Mouse (Mus musculus) CH12.LX (cell line): ENCODE data around the gene Dnajc24. TPM values are rescaled to one million over a fixed set of nuclear protein-coding genes. Genes with fewer than 3 reads are reported as not detected.

Experiments used
- DNase-seq: peaks from one replicate; pipeline ENCODE4 v3.0.0-alpha.2; 2013; ENCODE audit errors: extremely low read depth
- H3K27ac ChIP-seq: 2 replicates; pipeline ENCODE4 v1.5.1; 2012; ENCODE audit warnings: low read depth, mild to moderate bottlenecking, control low read depth, moderate library complexity; ENCODE audit not compliant: insufficient read depth
- H3K27me3 ChIP-seq: replicated peaks from 2 replicates; pipeline ENCODE3; 2012; ENCODE audit warnings: inconsistent platforms
- H3K36me3 ChIP-seq, 2 experiments: replicated peaks in 1 of 2; 2 replicates each; pipeline versions ENCODE3 to v1.6.1; 2012; ENCODE audit warnings: inconsistent platforms in 1 of 2, low read length in 1 of 2, mild to moderate bottlenecking in 1 of 2, mixed read lengths in 1 of 2, moderate library complexity in 1 of 2; ENCODE audit not compliant: control insufficient read depth in 1 of 2, insufficient read depth in 1 of 2
- H3K4me1 ChIP-seq, 2 experiments: 2 replicates each; pipeline ENCODE4 v1.6.1; 2012; ENCODE audit warnings: inconsistent platforms in 1 of 2, moderate library complexity in 1 of 2; ENCODE audit not compliant: insufficient read depth in 2 of 2, control insufficient read depth in 1 of 2
- H3K4me2 ChIP-seq: 2 replicates; pipeline ENCODE4 v1.6.1; 2012; ENCODE audit warnings: low read depth, mild to moderate bottlenecking, control low read depth; ENCODE audit not compliant: poor library complexity, insufficient read depth, severe bottlenecking
- H3K4me3 ChIP-seq, 3 experiments: fragments of 150-350 bp in 1 of 3; sonication (generic) in 1 of 3; replicated peaks in 1 of 3; 2 replicates each; pipeline versions ENCODE3 to v1.5.1; 2011 to 2012; ENCODE audit warnings: low read depth in 2 of 3, low read length in 2 of 3, mild to moderate bottlenecking in 2 of 3, moderate library complexity in 2 of 3, control low read depth in 1 of 3, improper control_type of control experiment in 1 of 3, inconsistent platforms in 1 of 3, mixed read lengths in 1 of 3; ENCODE audit not compliant: poor library complexity in 1 of 3
- H3K79me2 ChIP-seq: replicated peaks from 2 replicates; pipeline ENCODE4 v1.6.1; 2012; ENCODE audit warnings: mild to moderate bottlenecking, moderate library complexity; ENCODE audit not compliant: control insufficient read depth, poor library complexity, insufficient read depth, severe bottlenecking; ENCODE audit errors: extremely low read depth
- H3K9ac ChIP-seq: 2 replicates; pipeline ENCODE4 v1.6.1; 2012; ENCODE audit warnings: low read depth, mild to moderate bottlenecking, control low read depth, moderate library complexity; ENCODE audit not compliant: insufficient read depth
- H3K9me3 ChIP-seq: replicated peaks from 2 replicates; pipeline ENCODE3; 2012; ENCODE audit warnings: low read length, inconsistent platforms, mixed read lengths
- CTCF ChIP-seq, 2 experiments: IDR thresholded peaks in 1 of 2; conservative IDR thresholded peaks in 1 of 2; 2 replicates each; pipeline ENCODE4 v1.5.1; 2011 to 2012; ENCODE audit warnings: low read depth in 2 of 2, low read length in 2 of 2, improper control_type of control experiment in 1 of 2, inconsistent platforms in 1 of 2, mild to moderate bottlenecking in 1 of 2, moderate library complexity in 1 of 2
- E2F4 ChIP-seq: IDR thresholded peaks from 2 replicates; pipeline ENCODE4 v1.6.1; 2011; ENCODE audit warnings: low read depth, low read length, improper control_type of control experiment; ENCODE audit not compliant: insufficient replicate concordance
- ELF1 ChIP-seq: IDR thresholded peaks from 2 replicates; pipeline ENCODE4 v1.6.1; 2014; ENCODE audit warnings: low read depth, mild to moderate bottlenecking, inconsistent platforms, low read length, improper control_type of control experiment
- ETS1 ChIP-seq: conservative IDR thresholded peaks from 2 replicates; pipeline ENCODE4 v1.6.1; 2012; ENCODE audit warnings: low read depth, mild to moderate bottlenecking, inconsistent platforms, low read length, improper control_type of control experiment, moderate library complexity
- GABPA ChIP-seq: IDR thresholded peaks from 2 replicates; pipeline ENCODE4 v1.6.1; 2012; ENCODE audit warnings: low read depth, low read length, improper control_type of control experiment, inconsistent platforms; ENCODE audit not compliant: insufficient replicate concordance
- JUN ChIP-seq: IDR thresholded peaks from 2 replicates; pipeline ENCODE4 v1.6.1; 2011; ENCODE audit warnings: low read depth, mild to moderate bottlenecking, low read length, improper control_type of control experiment, moderate library complexity; ENCODE audit not compliant: insufficient read depth
- JUND ChIP-seq: conservative IDR thresholded peaks from 2 replicates; pipeline ENCODE4 v1.6.1; 2011; ENCODE audit warnings: low read depth, low read length, improper control_type of control experiment
- KAT2A ChIP-seq: IDR thresholded peaks from 2 replicates; pipeline ENCODE4 v1.6.1; 2012; ENCODE audit warnings: low read length, improper control_type of control experiment, inconsistent platforms; ENCODE audit not compliant: insufficient replicate concordance
- MAZ ChIP-seq: IDR thresholded peaks from 2 replicates; pipeline ENCODE4 v1.6.1; 2012; ENCODE audit warnings: low read depth, mild to moderate bottlenecking, inconsistent platforms, low read length, improper control_type of control experiment, moderate library complexity
- MEF2A ChIP-seq: IDR thresholded peaks from 2 replicates; pipeline ENCODE4 v1.6.1; 2014; ENCODE audit warnings: low read depth, mild to moderate bottlenecking, inconsistent platforms, low read length, improper control_type of control experiment, borderline replicate concordance
- MYC ChIP-seq: IDR thresholded peaks from 2 replicates; pipeline ENCODE4 v1.6.1; 2011; ENCODE audit warnings: low read depth, mild to moderate bottlenecking, improper control_type of control experiment, low read length
- POLR2A ChIP-seq: IDR thresholded peaks from 2 replicates; pipeline ENCODE4 v1.6.1; 2011; ENCODE audit warnings: low read depth, mild to moderate bottlenecking, improper control_type of control experiment, low read length
- POLR2AphosphoS2 ChIP-seq: IDR thresholded peaks from 2 replicates; pipeline ENCODE4 v1.6.1; 2011; ENCODE audit warnings: low read depth, low read length, improper control_type of control experiment
- RAD21 ChIP-seq: IDR thresholded peaks from 2 replicates; pipeline ENCODE4 v1.6.1; 2011; ENCODE audit warnings: low read depth, mild to moderate bottlenecking, low read length, improper control_type of control experiment, moderate library complexity
- RCOR1 ChIP-seq: conservative IDR thresholded peaks from 2 replicates; pipeline ENCODE4 v1.6.1; 2012; ENCODE audit warnings: low read depth, mild to moderate bottlenecking, inconsistent platforms, low read length, improper control_type of control experiment
- SIN3A ChIP-seq: IDR thresholded peaks from 2 replicates; pipeline ENCODE4 v1.6.1; 2012; ENCODE audit warnings: low read length, improper control_type of control experiment, inconsistent platforms
- SMC3 ChIP-seq: IDR thresholded peaks from 2 replicates; pipeline ENCODE4 v1.6.1; 2011; ENCODE audit warnings: low read depth, low read length, improper control_type of control experiment
- UBTF ChIP-seq: IDR thresholded peaks from 2 replicates; pipeline ENCODE4 v1.6.1; 2012; ENCODE audit warnings: low read depth, mild to moderate bottlenecking, inconsistent platforms, low read length, improper control_type of control experiment, moderate library complexity
- USF2 ChIP-seq: conservative IDR thresholded peaks from 2 replicates; pipeline ENCODE4 v1.6.1; 2011; ENCODE audit warnings: low read depth, low read length, improper control_type of control experiment
- ZC3H11A ChIP-seq: IDR thresholded peaks from 2 replicates; pipeline ENCODE4 v1.6.1; 2012; ENCODE audit warnings: low read depth, mild to moderate bottlenecking, inconsistent platforms, low read length, improper control_type of control experiment
- ZKSCAN1 ChIP-seq: IDR thresholded peaks from 2 replicates; pipeline ENCODE4 v1.6.1; 2012; ENCODE audit warnings: low read depth, inconsistent platforms, low read length, improper control_type of control experiment, borderline replicate concordance
- ZNF384 ChIP-seq: IDR thresholded peaks from 2 replicates; pipeline ENCODE4 v1.6.1; 2012; ENCODE audit warnings: low read depth, low read length, improper control_type of control experiment, inconsistent platforms
- dilution Hi-C: fragments of 300-500 bp; cut with MboI; formaldehyde crosslinking; loops from 2 replicates; pipeline ENCODE4 v1.14.3; 2020; ENCODE audit warnings: low sequenced_read_pairs; ENCODE audit not compliant: extremely low pct_unique_long_range_greater_than_20kb, extremely low pct_ligation_motif_present
- in situ Hi-C: fragments of 300-500 bp; cut with MboI; formaldehyde crosslinking; loops from 3 replicates; pipeline ENCODE4 v1.14.3; 2019; ENCODE audit warnings: low sequenced_read_pairs, low pct_ligation_motif_present, low pct_unique_long_range_greater_than_20kb, mixed read lengths
- polyA plus RNA-seq: library from polyadenylated mRNA; unstranded; fragments of >175 nt; gene quantifications from 2 replicates; pipeline ENCODE4 v1.2.1, GENCODE M21; 2012; ENCODE audit warnings: low read depth; ENCODE audit not compliant: insufficient read length
- total RNA-seq, 2 experiments: library from RNA; depleted of rRNA; stranded (reverse); fragments of 300-350 nt in 1 of 2; fragments of >200 nt in 1 of 2; gene quantifications; 2 replicates each; pipeline ENCODE4 v1.2.3; 2012 to 2014

The Dnajc24 gene
- total and polyA plus RNA-seq, 3 experiments: 29.2 to 53.2 (median 41.5) TPM

DNA sequence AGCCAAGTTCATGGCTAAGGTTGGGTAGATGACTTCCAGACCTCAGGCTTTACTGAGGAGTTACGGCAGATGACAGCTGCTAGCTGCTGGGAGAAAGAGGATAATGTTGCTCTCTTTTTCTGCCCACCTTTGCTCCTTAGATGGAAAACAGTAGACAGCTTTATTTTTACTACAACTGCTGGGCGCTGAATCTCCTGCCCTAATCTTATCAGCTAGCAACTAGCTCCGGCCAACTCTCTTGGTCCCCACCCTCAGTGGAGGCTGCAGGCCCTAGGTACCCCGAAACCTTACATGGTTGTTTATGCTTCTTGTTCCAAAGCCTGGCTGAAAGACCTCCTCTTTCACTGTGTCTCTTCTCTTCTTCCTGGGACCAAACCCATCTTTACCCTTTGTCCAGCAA is 49.5 kb downstream of the Dnajc24 start:
- in situ Hi-C loops: no loop called here
- H3K79me2 ChIP-seq: 0 out of 2 replicates have a peak, but pooled peaks cover 2% of the 10 kb centered on the region
- no peak overlapping the region for H3K9ac ChIP-seq
- no peak for DNase-seq
- H3K4me3 ChIP-seq: no peak overlapping the region
- H3K27me3 ChIP-seq: no peaks in the 10 kb centered on the region
- no peaks in the 10 kb centered on the region for H3K9me3 ChIP-seq
- no peak overlapping the region for H3K4me2 ChIP-seq
- H3K27ac ChIP-seq: no peak overlapping the region
- dilution Hi-C loops: no loop called here
- peaks cover 3 to 28% of the 10 kb centered on the region in 2 experiments for H3K36me3 ChIP-seq
- no peak for TF ChIP-seq JUN
- no peak for TF ChIP-seq RAD21
- TF ChIP-seq ELF1: no peak
- no peak for TF ChIP-seq POLR2A
- no peak for TF ChIP-seq USF2
- TF ChIP-seq JUND: no peak
- TF ChIP-seq POLR2AphosphoS2: no peak
- no peak for TF ChIP-seq E2F4
- no peak for TF ChIP-seq CTCF (conservative IDR thresholded peaks at IDR 0.05 in 1 of 2, IDR thresholded peaks at IDR 0.05 in 1 of 2; ENCODE audit: low read depth in 2 of 2, low read length in 2 of 2)
- TF ChIP-seq ZC3H11A: no peak
- no peak for TF ChIP-seq ZNF384
- TF ChIP-seq UBTF: no peak
- TF ChIP-seq SMC3: no peak
- TF ChIP-seq RCOR1: no peak
- TF ChIP-seq MYC: no peak
- TF ChIP-seq ETS1: no peak
- peaks cover 0 to 9% of the 10 kb centered on the region in 2 experiments; a peak in 1 of 4 replicates for H3K4me1 ChIP-seq

DNA sequence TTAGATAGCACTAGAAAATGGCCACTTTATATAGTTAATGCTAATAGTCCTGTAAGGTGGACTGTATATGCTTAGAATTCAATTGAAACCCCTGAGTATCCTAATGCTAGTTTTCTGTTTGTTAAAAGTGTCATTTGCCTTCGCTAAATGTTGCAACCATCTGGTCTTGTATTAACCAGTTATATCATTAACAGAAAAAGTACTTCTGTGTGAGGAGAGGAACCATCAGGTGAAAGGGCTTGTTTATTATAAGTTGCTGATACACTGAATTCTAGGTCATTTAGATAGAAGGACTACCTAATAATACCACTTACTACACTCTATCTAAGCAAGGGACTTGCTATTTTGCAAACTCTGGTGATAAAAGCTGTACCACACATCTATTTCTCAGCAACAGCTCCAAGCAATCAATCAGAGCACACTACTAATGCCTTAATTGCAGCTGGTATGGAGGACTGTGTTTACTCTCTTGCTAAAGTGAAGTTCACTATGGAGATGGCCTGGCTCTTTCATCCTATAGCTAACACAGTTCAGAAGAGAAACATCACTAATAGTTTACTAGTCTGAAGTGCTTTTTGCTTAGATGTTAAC is 51.9 kb downstream of the Dnajc24 start:
- peaks cover 0 to 9% of the 10 kb centered on the region in 2 experiments; a peak in 1 of 4 replicates for H3K4me1 ChIP-seq
- H3K9ac ChIP-seq: no peak overlapping the region
- no peak overlapping the region for H3K4me3 ChIP-seq
- in situ Hi-C loops (no loop called here), dilution Hi-C loops (no loop called here)
- H3K9me3 ChIP-seq: no peaks in the 10 kb centered on the region
- TF ChIP-seq GABPA: no peak
- no peak for TF ChIP-seq MEF2A
- no peak for TF ChIP-seq ETS1
- TF ChIP-seq SIN3A: no peak
- no peak for TF ChIP-seq RAD21
- TF ChIP-seq MAZ: no peak
- no peak for TF ChIP-seq KAT2A
- no peak for TF ChIP-seq ZKSCAN1
- TF ChIP-seq MYC: no peak
- H3K4me2 ChIP-seq: no peak overlapping the region
- H3K27ac ChIP-seq: no peak overlapping the region
- DNase-seq: no peak
- 0 out of 2 replicates have a peak, but pooled peaks cover 2% of the 10 kb centered on the region for H3K79me2 ChIP-seq
- H3K36me3 ChIP-seq: peaks cover 0 to 18% of the 10 kb centered on the region in 2 experiments
- no peaks in the 10 kb centered on the region for H3K27me3 ChIP-seq
